11 mouse cellular contexts compared by ENCODE assay signal in the genomic region with DNA sequence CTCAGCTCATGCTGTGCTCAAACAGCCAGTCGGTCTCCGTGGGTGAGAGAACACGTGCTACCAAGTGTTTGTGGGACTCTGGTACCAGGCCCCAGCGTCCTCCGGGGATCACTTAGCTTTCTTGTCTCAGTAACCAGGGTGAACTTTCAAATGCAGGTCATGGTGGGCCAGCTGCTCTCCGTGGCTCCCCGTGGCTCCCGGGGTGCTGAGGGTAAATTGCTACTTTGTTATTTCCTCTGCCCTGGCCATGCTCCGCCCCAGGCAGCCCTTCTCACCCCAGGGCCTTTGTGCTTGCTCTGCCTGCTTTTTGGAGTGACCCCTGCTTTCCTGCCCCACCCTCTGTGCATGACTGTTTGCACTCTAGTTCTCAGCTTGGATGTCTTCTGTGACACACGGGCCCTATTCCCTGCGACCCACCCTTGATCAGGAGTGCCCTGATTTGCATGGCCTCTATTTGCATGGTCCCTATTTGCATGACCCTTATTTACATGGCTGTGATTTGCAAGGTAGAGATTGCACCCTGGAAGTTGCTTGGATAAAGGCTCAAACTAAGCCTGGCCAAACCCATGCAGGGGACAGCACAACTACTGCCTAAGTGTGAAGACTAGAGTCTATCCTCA.
DNase-seq lines count a peak whose midpoint lies in the region; ATAC-seq and TF ChIP-seq lines count a peak whose summit lies in the region.
"Had no signal": no experiment of that assay in that cellular context is flagged by ENCODE, and none has a peak within 500 bp of the region (broad histone marks: within the 10 kb centered on the region; RNA-seq: fewer than 3 reads in every experiment).

No protein-coding gene starts in this region.

- peaks cover 62% of the 10 kb centered on the region for H3K4me1 ChIP-seq in hindbrain, embryonic 10.5 days (replicated peaks)
- H3K4me1 ChIP-seq in hindbrain, postnatal 0 days (ENCODE audit: insufficient read depth, low read length): peaks cover 11% of the 10 kb centered on the region
- H3K4me1 ChIP-seq in hindbrain, embryonic 15.5 days (replicated peaks): peaks cover 54% of the 10 kb centered on the region

- no peaks in the 10 kb centered on the region for H3K9me3 ChIP-seq in hindbrain, embryonic 10.5 days
- H3K9me3 ChIP-seq in hindbrain, postnatal 0 days (ENCODE audit: low read length): no peaks in the 10 kb centered on the region
- H3K9me3 ChIP-seq in hindbrain, embryonic 15.5 days: no peaks in the 10 kb centered on the region

- peaks cover 65% of the 10 kb centered on the region for H3K27me3 ChIP-seq in hindbrain, embryonic 10.5 days (ENCODE audit: insufficient read depth, poor library complexity, severe bottlenecking)
- H3K27me3 ChIP-seq in hindbrain, postnatal 0 days (ENCODE audit: insufficient read depth, low read length): no peaks in the 10 kb centered on the region
- H3K27me3 ChIP-seq in hindbrain, embryonic 15.5 days: no peaks in the 10 kb centered on the region

- DNase-seq in hindbrain, embryonic 10.5 days (ENCODE audit: low spot score): peak; percentile 33
- no peak for DNase-seq in hindbrain, postnatal 0 days (ENCODE audit: low spot score)
- peak; percentile 80 for DNase-seq in testis, postnatal 14 days (ENCODE audit: low spot score)
- DNase-seq in testis, postnatal 10 days (ENCODE audit: low spot score): no peak
- DNase-seq in lung, postnatal 25 days (ENCODE audit: low spot score): no peak
- no peak for DNase-seq in thymus, postnatal 14 days
- DNase-seq in lung, adult 18-20 months: no peak
- DNase-seq: cerebellum, adult 11 months; right cerebral cortex, adult 18-20 months had no signal

- peak overlapping the region; percentile 80 for H3K27ac ChIP-seq in hindbrain, embryonic 10.5 days
- H3K27ac ChIP-seq in hindbrain, postnatal 0 days: no peak overlapping the region
- no peak overlapping the region for H3K27ac ChIP-seq in hindbrain, embryonic 15.5 days (replicated peaks)

- no peak for TF ChIP-seq CTCF in hindbrain, postnatal 0 days (IDR thresholded peaks at IDR 0.05; ENCODE audit: low read depth)

- H3K36me3 ChIP-seq in hindbrain, embryonic 10.5 days: no peaks in the 10 kb centered on the region
- H3K36me3 ChIP-seq in hindbrain, postnatal 0 days (ENCODE audit: insufficient read depth, low read length): no peaks in the 10 kb centered on the region
- no peaks in the 10 kb centered on the region for H3K36me3 ChIP-seq in hindbrain, embryonic 15.5 days

- H3K4me2 ChIP-seq in hindbrain, postnatal 0 days (ENCODE audit: low read depth, low read length): no peak overlapping the region
- peak overlapping the region; percentile 46; the same call in 1 of the 2 replicates for H3K4me2 ChIP-seq in hindbrain, embryonic 15.5 days

- peak overlapping the region; percentile 46 for H3K4me3 ChIP-seq in hindbrain, embryonic 10.5 days
- no peak overlapping the region for H3K4me3 ChIP-seq in hindbrain, postnatal 0 days (ENCODE audit: low read length)
- no peak overlapping the region for H3K4me3 ChIP-seq in hindbrain, embryonic 15.5 days
- H3K4me3 ChIP-seq: myocyte had no signal

- ATAC-seq in hindbrain, postnatal 0 days: no peak
- no peak for ATAC-seq in hindbrain, embryonic 15.5 days (ENCODE audit: low FRiP score, low read depth)

- 8% methylated on average over 11 of the region's 11 CpGs for WGBS in hindbrain, embryonic 10.5 days
- 19% methylated on average over 11 of the region's 11 CpGs for WGBS in hindbrain, postnatal 0 days
- WGBS in hindbrain, embryonic 15.5 days: 14% methylated on average over 11 of the region's 11 CpGs

- H3K9ac ChIP-seq in hindbrain, postnatal 0 days (replicated peaks; ENCODE audit: low read length): no peak overlapping the region
- no peak overlapping the region for H3K9ac ChIP-seq in hindbrain, embryonic 15.5 days

Comparison
In these comparisons a context has a peak if more than half of its experiments do, and no peak if none do; other contexts are left out.
1. DNase-seq: peak in hindbrain, embryonic 10.5 days (single experiment) and testis, postnatal 14 days (single experiment); none in hindbrain, postnatal 0 days (single experiment), testis, postnatal 10 days (single experiment), lung, postnatal 25 days (single experiment), thymus, postnatal 14 days (single experiment) and lung, adult 18-20 months (0 of 2).